Mouse (Mus musculus) 3T3-L1 (cell line): Measurements from ENCODE around the gene Gpr152.

Experiments used
- DNase-seq: peaks from one replicate; pipeline ENCODE4 v3.0.0-alpha.2; 2015; ENCODE audit warnings: low read depth, low spot score

The Gpr152 gene

DNA sequence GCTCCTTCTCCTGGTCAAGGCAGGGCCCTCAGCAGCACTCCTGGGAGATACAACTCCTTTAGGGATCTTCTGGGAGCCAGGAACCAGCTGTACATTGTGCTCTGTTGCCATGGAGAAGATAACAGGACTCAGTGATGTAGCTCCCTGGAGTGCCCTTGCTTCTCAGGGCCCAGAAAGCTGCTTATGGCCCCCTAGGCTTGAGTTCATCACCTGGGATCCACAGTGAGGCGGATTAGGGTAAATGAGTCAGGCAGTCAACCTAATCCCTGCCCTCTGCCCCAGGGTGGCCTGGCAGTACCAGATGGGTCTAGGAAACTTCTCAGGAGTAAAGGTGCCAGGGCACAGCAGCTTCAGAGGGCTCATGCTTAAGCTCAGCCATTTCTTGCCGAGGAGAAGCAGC, at the start of gene Gpr152:
TSS of gene Gpr152 (plus strand) at position 342 of the 400 bp plus-strand sequence.
- DNase-seq: no peak

DNA sequence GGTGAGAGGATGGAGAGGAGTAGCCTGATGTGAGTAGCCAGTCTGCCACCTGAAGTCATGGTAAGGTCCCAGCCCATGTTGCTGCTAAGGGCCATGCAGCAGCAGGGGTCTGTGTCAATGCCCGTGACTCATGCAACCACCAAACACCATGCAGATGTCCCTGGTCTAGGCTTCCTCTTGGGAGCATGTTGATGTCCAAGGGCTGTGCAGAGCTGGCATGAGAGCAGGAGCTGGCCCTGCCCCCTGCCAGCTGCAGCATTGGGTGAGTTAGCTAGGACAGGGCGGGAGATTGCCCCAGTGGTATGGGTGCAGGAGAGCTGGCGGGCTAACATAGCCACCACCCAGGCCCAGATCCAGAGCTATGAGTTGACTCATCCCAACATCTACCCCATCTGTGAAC, 49.1 kb upstream of the Gpr152 start:
- peak; percentile 60 for DNase-seq

GRCm38 (mm10) chr19:4091383-4091782, 48.2 kb upstream of the Gpr152 start:
- peak; percentile 65 for DNase-seq

GRCm38 (mm10) chr19:4092750-4093149, 46.8 kb upstream of the Gpr152 start:
- peak; percentile 29 for DNase-seq

GRCm38 (mm10) chr19:4093772-4094171, 45.8 kb upstream of the Gpr152 start:
- no peak for DNase-seq

DNA sequence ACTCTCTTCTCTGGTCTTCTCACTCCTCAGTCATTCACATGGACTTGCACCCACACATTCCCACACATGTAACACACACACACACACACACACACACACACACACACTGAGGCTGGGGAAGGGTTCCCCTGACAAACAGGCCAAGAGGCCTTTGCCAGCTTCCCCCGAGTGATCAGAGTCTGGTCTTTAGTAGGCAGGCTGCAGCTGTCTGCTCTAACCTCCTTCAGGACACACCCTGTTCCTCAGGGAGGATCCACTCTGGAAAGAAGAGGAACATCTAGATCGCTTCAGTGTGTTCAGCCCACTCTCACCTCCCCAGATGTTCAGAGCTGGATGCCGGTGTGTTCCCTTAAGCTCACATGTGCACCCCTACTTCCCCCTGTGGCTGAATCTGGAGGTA, 45.2 kb upstream of the Gpr152 start:
- peak; percentile 27 for DNase-seq

- peak; percentile 29 for DNase-seq
These were observed 44.7 kb upstream of the Gpr152 start for GRCm38 (mm10) chr19:4094774-4095303.

DNA sequence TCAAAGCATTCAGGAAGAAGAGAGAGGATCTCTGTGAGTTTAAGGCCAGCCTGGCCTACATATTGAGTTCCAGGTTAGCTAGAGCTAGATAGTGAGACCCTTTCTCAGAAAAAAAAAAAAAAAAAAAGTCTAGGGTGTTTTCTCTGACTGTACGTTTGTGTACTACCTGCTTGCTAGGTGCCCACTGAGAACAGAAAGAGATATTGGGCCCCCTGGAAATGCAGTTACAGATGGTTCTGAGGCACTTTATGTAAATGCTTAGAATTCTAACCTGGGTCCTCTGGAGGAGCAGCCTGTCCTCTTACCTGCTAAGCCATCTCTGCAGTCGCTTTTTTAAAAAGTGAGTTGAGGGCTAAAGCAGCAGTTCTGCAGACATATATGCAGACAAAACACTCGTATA, 43.8 kb upstream of the Gpr152 start:
- no peak for DNase-seq

- DNase-seq: peak; percentile 99
These were observed 42.7 kb upstream of the Gpr152 start, which contains the start of gene Cdk2ap2 for GRCm38 (mm10) chr19:4096642-4097440. Gene Cdk2ap2 (plus strand): TSS chr19:4097182.

DNA sequence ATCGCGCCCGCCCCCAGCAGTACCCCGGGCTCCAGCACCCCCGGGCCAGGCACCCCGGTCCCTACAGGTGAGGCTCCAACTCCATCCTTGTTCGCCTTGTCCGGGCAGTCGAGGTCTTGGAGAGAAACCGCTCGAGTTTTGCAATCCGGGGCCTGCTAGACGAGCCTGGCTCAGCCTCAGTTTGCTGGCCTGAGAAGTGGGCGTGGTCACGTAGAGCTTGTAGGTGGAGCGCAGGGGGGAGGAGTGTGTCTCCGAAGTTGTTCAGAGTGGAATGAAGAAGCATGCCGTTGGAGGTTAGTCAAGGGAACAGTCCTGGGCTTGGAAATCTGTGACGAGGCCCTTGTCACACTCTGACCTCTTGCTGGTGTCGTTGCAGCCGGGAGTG, 42.2 kb upstream of the Gpr152 start:
- peak; percentile 97 for DNase-seq

GRCm38 (mm10) chr19:4098426-4098825, 41.2 kb upstream of the Gpr152 start:
- DNase-seq: no peak

DNA sequence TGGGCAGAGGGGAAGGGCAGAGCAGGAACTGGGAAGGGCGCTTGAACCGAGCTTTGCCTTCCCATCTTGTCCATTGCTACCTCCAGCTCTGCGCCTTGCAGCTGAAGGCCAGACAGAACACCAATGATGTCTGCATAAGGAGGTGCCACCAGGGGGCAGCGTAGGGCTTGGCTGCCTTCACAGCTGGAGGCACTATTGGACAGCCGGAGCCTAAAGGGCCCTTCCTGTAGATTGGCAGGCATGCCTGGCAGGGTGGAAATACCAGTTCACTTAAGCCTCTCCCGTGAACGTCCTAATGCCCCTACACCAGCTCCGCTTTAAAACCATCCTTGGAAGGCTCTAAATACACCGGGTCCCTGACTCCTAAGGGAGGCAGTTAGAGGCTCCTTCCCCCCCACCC, 40.5 kb upstream of the Gpr152 start:
- DNase-seq: peak; percentile 99

- DNase-seq: peak; percentile 73
These were observed 39.5 kb upstream of the Gpr152 start, which contains the start of gene Pitpnm1 for GRCm38 (mm10) chr19:4099837-4100717. Gene Pitpnm1 (plus strand): TSS chr19:4099998.

- peak; percentile 39 for DNase-seq
These were observed 38.8 kb upstream of the Gpr152 start for GRCm38 (mm10) chr19:4100718-4101261.

- no peak for DNase-seq
These were observed 38.1 kb upstream of the Gpr152 start for GRCm38 (mm10) chr19:4101466-4101865.

DNA sequence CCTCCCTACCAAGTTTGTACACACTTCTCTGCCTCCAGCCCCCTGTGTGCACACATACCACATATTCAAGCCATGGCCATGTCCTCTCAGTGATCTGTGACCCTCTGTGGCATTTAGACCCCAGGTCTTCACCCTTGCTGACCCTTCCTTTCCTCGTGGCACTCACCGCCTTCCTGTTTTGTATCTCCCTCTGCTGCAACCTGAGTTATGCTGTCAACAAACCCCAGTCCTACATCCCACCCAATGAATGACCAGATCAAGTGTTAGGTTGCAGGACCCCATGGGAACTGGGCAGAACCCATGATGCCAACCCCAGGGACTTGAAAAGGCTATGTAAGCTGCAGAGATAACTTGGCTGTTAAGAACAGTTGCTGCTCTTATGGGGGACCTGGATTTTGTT, 37.5 kb upstream of the Gpr152 start:
- DNase-seq: no peak

- DNase-seq: no peak
These were observed 37.0 kb upstream of the Gpr152 start for GRCm38 (mm10) chr19:4102626-4103025.

DNA sequence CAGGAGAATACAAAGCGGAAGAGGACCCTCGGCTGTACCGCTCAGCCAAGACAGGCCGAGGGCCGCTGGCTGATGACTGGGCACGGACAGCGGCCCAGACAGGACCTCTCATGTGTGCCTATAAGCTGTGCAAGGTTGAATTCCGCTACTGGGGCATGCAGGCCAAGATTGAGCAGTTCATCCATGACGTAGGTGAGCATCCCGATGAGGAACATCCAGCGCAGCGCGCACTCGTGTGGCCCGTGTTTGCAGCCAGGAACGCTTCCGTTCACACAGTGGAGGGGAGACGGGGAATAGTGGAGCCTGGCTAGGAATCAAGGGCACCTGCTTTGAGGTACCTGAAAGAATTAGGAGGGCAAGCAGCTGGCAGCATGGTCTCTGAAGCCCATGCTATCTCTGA, 36.3 kb upstream of the Gpr152 start:
- DNase-seq: no peak

GRCm38 (mm10) chr19:4103792-4104191, 35.8 kb upstream of the Gpr152 start:
- no peak for DNase-seq

- DNase-seq: no peak
These were observed 34.9 kb upstream of the Gpr152 start for GRCm38 (mm10) chr19:4104675-4105194.

- no peak for DNase-seq
These were observed 32.9 kb upstream of the Gpr152 start for GRCm38 (mm10) chr19:4106654-4107053.

DNA sequence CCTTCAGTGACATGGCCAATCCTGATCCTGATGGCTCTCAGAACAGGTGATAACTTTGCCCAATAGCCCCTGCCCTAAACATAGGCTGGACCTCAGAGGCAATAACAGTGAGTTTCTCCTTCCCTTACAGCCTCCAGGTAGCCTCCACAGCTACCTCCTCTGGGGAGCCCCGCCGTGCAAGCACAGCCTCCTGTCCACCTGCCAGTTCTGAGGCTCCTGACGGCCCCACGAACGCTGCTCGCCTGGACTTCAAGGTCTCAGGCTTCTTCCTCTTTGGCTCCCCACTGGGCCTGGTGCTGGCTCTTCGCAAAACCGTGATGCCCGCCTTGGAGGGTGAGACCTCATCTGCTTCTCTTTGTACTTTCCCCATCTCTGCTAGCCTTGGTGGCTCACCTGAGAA, 31.1 kb upstream of the Gpr152 start:
- no peak for DNase-seq
